Mouse (Mus musculus) left cerebral cortex, postnatal 10 days (tissue): Measurements from ENCODE around the gene Plau. TPM values are rescaled to one million over a fixed set of nuclear protein-coding genes. Genes with fewer than 3 reads are reported as not detected.
A peak's percentile ranks its signal among the peaks of the same experiment; 100 is the strongest.

Experiments used
- DNase-seq, 2 experiments: peaks; one replicate each; pipeline ENCODE4 v3.0.0; 2021 to 2022; ENCODE audit warnings: low spot score in 2 of 2, mixed read lengths in 1 of 2; ENCODE audit errors: extremely low spot score in 1 of 2
- intact Hi-C: fragments of 180-260 bp; cut with DNase I; formaldehyde crosslinking; loops from one replicate; pipeline ENCODE4 v1.15.1; 2025
- total RNA-seq, 2 experiments: library from RNA; stranded (reverse); gene quantifications; 2 replicates each; pipeline ENCODE4 v1.2.3; 2021

Gene Plau
- total RNA-seq, result 1 to 10 TPM; 3.4 to 4.2 TPM

DNA sequence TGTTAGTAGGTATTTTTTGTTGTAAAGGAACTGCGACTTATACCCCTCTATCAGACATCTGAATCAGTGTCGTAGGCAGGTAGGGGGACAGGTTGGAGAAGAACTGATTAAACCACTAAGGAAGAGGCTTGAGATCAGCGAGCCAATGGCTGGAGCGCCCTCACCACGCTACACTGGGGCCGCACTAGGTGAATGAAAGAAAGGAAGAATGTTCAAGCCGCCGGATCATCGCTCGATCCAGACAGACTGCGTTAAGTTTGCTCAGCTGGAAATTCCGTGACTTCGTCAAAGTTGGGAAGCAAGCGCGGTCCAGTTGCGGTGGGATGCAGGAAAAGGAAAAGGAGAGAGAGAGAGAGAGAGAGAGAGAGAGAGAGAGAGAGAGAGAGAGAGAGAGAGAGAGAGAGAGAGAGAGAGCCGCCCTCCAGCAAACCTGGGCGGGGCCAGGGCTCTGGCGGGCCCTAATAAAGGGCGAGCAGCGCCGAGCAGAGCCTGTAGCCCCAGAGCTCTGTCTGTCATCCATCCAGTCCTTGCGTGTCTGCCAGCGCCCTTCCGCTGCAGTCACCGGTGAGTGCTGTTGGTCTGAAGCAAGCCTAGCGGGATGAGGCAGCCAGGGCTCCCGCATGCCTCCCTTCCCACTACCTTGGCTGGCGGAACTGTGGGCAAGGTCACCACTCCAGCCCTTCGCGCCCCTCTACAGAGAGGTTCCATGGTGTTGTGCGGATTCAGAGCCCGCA lies at the start of gene Plau:
Plau (plus strand) TSS at position 490 of the 734 bp plus-strand sequence.
- peak in 1 of 2 experiments; percentile 81 for DNase-seq
- intact Hi-C loops, result no loop called here

GRCm38 (mm10) chr14:20788151-20788550 lies 48.3 kb upstream of the Plau start:
- intact Hi-C loops, result no loop called here

GRCm38 (mm10) chr14:20789593-20789992 lies 46.9 kb upstream of the Plau start:
- intact Hi-C loops, result no loop called here
- no peak for DNase-seq

More at GRCm38 (mm10) chr14:20788151-20788550, 48.3 kb upstream of the Plau start:
- DNase-seq, result no peak

DNA sequence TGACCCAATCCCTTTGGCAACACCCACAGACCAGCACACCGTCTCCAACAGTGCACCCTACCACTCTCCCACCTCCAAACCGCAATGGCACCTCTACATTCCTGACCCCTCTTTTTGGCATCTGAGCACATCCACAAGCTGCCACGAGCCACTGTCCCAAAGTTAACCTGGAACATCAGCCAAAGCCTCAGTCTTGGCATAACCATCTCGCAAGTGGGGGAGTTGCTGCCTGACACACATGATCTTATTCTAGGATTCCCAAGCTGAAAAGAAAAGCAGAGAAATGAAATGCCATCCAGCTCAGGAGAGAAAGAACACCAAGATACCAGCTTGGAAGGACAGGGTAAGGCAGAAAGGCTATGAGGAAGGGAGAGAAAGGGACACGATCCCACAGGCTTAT lies 46.0 kb upstream of the Plau start:
- intact Hi-C loops, result loop anchor here (5.0 kb wide), 1 partner anchor 33 kb away; no protein-coding TSS in a partner anchor
- no peak for DNase-seq

GRCm38 (mm10) chr14:20790996-20791395 lies 45.5 kb upstream of the Plau start:
- intact Hi-C loops, result loop anchor here (5.0 kb wide), 1 partner anchor 34 kb away; no protein-coding TSS in a partner anchor
- DNase-seq, result no peak

DNA sequence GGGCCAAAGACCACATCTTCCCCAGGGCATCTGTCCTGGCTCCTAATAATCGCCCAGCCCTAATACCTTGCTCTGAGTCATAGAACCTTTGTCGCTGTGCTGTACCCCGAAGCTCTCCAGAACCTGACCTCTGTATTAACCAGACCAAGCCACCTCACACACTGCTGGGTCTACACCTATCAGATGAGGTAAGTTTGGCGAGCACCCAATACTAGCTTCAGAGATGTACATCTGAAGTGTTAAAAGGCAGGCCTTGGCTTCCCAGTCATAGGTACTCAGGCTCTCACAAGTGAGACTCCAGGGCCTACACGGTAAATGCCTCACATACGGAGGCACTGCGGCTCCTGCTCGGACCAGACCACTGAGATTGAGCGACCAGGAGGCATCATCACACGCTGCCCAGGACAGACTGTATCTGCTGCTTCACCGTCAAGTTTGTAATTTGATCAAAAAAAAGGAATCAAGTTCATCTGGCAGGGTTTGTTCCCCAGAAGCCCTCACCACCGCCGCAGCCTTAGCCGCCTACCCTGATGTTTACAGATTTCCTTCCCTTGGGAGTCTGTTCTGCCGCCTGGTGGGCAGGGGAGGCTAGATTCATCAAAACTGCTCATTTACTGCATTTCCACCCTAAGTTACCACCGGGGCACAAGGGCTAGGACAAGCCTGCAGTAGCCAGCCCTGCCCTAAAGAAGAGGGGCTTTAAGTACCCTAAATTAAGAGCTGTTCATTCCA lies 44.8 kb upstream of the Plau start:
- intact Hi-C loops, result loop anchor here (2.0 to 5.0 kb wide), 2 partner anchors 25 to 34 kb away; no protein-coding TSS in a partner anchor
- DNase-seq, result peak in 1 of 2 experiments; percentile 48

DNA sequence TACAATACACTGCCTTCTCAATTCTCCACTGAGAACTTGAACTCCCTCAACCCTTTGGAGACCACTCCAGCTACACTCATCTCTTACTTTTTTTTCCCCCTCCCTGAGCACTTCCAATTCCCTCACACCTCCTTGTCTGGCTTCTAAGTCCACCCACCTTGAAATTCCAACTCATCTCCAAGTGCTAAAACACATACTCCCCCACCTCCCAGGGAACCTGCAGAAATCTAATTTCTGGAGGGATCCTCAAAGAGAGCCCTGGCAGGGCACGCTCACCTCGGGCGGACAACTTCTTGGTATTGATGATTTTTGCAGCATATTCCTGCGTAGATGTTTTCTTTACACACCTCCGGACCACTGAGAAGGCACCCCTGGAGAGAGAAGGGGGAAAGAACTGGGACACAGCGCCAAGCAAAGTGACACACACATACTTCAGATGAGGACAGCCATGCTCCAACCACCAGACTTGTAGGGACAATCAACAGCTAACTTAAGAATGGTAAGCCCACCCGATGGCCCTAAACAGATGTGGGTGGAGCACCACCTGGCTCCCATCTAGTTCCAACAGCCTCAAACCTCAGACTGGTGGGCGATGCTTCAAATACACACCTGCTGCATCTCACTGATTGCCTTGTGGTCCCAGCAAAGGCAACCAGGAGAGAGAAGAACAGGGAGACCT lies 44.1 kb upstream of the Plau start:
- intact Hi-C loops, result loop anchor here (2.0 to 5.0 kb wide), 2 partner anchors 26 to 35 kb away; no protein-coding TSS in a partner anchor
- no peak for DNase-seq

GRCm38 (mm10) chr14:20792922-20793757 lies 43.3 kb upstream of the Plau start:
- intact Hi-C loops, result loop anchor here (2.0 to 5.0 kb wide), 2 partner anchors 26 to 36 kb away; no protein-coding TSS in a partner anchor
- peak in 1 of 2 experiments; percentile 81 for DNase-seq

DNA sequence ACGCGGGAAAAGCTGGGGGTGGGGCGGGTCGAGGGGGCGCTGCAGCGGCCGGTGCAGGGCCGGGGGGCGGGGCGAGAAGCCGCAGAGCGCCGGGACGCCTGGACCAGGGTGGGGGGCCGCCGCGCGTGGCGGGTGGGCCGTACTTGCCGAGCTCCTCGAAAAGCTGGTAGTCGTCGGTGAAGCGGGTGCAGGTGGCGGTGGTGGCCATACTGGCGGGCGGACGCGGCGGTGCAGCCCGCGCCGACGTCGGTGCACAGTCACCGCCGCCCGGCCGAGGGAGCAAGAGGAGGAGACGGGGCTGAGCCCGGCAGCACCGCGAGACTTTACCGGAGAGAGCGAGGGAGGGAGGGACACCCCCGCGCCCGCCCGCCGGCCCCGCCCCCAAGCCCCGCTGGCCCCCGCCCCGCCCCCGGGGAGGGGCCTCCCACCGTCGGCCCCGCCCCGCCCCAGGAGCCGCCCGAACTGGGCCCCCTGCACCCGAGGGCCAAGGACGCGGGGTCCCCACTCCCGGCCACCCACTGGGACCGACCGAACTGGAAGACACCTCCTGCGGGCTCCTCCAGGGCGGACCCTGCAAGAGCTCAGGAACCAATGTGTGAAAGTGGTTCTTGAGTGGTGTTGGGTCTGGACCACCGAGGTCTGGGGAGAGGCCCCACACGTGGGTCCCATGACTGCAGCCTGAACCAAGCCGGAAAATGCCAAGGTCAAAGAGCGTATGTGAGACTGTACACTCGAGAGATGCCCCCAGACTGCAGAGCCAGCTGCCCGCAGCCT lies 42.5 kb upstream of the Plau start, which contains the start of gene Camk2g:
Camk2g (minus strand) TSS at position 331 of the 774 bp plus-strand sequence.
- intact Hi-C loops, result loop anchor here (2.0 to 5.0 kb wide), 2 partner anchors 27 to 37 kb away; no protein-coding TSS in a partner anchor
- peak; percentile 63 to 93 for DNase-seq

- intact Hi-C loops, result loop anchor here (5.0 kb wide), 1 partner anchor 37 kb away; no protein-coding TSS in a partner anchor
- no peak for DNase-seq
Measured at GRCm38 (mm10) chr14:20794589-20794988, 41.9 kb upstream of the Plau start.

DNA sequence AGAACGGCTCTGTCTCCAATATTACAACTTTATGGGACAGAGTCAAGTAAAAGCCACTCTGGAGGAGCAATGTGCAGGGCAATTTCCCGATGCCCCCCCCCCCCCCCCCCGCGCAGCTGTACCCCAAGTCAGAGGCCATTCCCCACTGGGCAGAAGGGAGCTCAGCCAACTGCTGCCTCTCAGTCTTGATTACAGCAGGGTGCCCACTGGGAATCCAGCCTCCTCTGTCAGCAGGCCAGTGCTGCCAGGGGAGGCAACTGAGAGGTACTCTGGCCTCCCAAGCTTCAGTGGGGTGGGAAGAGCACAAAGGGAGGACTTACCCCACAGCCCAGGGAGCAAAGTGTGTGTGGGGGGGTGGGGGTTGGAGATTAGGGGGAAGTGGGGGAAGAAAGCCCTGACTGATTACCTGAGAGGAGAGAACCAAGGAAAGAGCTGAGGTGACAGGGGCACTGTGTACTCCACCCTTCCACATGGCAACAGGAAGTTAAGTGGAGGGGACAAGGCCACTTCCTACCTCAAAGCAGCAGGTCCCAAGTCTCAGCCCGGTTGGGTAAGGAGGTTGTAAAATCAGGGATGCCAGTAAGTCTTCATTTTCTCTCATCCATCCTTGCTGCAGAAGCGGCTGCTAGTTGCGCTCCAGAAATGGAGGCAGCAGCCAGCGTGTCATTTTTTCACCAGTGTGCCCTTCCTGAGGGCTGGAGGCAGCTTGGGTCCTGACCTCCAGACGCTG lies 40.9 kb upstream of the Plau start:
- intact Hi-C loops, result no loop called here
- DNase-seq, result no peak

GRCm38 (mm10) chr14:20796170-20796569 lies 40.3 kb upstream of the Plau start:
- no peak for DNase-seq
- intact Hi-C loops, result no loop called here

DNA sequence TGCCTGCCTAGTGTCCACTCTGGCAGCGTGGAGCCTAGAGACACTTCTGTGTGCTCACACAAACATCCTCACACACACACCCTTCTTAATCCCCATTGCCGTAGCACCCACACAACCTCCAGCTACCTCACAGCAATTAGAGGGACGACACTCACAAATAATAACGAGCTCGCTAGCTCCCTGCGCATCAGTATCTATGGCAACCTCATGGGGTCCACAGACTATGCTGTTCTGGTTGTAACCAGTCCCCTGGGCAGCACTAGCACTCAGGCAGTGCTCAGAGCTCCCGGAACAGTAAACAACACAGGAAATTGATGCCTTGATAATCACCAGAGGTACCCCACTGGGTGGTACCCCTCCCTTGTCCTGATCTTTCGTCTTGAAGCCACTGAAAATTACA lies 39.8 kb upstream of the Plau start:
- intact Hi-C loops, result no loop called here
- no peak for DNase-seq

- DNase-seq, result no peak
- intact Hi-C loops, result no loop called here
Measured at GRCm38 (mm10) chr14:20798300-20798699, 38.2 kb upstream of the Plau start.

DNA sequence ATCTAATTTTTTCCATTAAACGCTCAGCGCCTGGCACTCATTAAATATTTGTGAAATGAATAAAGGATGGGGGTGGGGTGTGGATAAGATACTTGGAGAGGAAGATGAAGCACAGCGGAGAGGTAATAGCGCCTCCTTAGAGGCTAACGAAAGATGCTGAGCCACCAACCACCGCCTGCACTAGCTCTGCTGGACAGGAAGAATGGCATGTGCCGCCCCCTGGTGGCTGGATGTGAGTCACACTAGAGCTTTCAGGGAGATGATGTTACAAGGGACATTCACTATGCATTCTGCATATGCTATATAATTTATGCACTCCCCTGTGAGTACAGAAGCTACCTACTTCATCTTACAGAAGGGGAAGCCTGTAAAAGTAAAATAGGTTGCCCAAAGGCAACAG lies 37.7 kb upstream of the Plau start:
- intact Hi-C loops, result no loop called here
- DNase-seq, result peak; percentile 71 to 91

- intact Hi-C loops, result loop anchor here (2.0 to 5.0 kb wide), 2 partner anchors 70 to 194 kb away; no protein-coding TSS in a partner anchor
- no peak for DNase-seq
Measured at GRCm38 (mm10) chr14:20802926-20803605, 33.4 kb upstream of the Plau start.
